Mouse (Mus musculus) hindbrain, postnatal 0 days (tissue): ENCODE measurements at regions not wholly inside any gene's neighbourhood (a gene's known extent, or its start where the extent isn't known, plus 50 kb on each side); places are given as distances from the start of the nearest gene placed in this dataset.
A peak's percentile ranks its signal among the peaks of the same experiment; 100 is the strongest.
"Not testable (repeated sequence)": the region's sequence is repeated elsewhere in the genome, so short reads cannot be mapped to it uniquely, and the experiment has no call there.

Experiments used
- ATAC-seq: fragments of 200-750 bp; cut with Nextera tagmentation; 2 replicates; pipeline ENCODE4 v1.8.0; 2017; ENCODE audit warnings: mild to moderate bottlenecking, moderate TSS enrichment, moderate library complexity
- DNase-seq: peaks from one replicate; pipeline ENCODE4 v3.0.0-alpha.2; 2015; ENCODE audit warnings: low spot score
- H3K27ac ChIP-seq: fragments of 300-500 bp; sonication (generic); 2 replicates; pipeline ENCODE4 v1.5.1; 2014; ENCODE audit warnings: mild to moderate bottlenecking
- H3K27me3 ChIP-seq: fragments of 300-500 bp; sonication (generic); 2 replicates; pipeline ENCODE4 v1.6.1; 2014; ENCODE audit warnings: low read length, mixed read lengths; ENCODE audit not compliant: insufficient read depth
- H3K36me3 ChIP-seq: fragments of 300-500 bp; sonication (generic); 2 replicates; pipeline ENCODE4 v1.6.1; 2014; ENCODE audit warnings: low read length, mixed read lengths; ENCODE audit not compliant: insufficient read depth
- H3K4me1 ChIP-seq: fragments of 300-500 bp; sonication (generic); 2 replicates; pipeline ENCODE4 v1.6.1; 2014; ENCODE audit warnings: antibody characterized with exemption, low read length, mixed read lengths; ENCODE audit not compliant: insufficient read depth
- H3K4me2 ChIP-seq: fragments of 300-500 bp; sonication (generic); 2 replicates; pipeline ENCODE4 v1.6.1; 2014; ENCODE audit warnings: low read depth, mild to moderate bottlenecking, low read length, moderate library complexity, mixed read lengths
- H3K4me3 ChIP-seq: fragments of 300-500 bp; sonication (generic); 2 replicates; pipeline ENCODE4 v1.5.1; 2014; ENCODE audit warnings: low read length
- H3K9ac ChIP-seq: fragments of 300-500 bp; sonication (generic); replicated peaks from 2 replicates; pipeline ENCODE4 v1.6.1; 2014; ENCODE audit warnings: mild to moderate bottlenecking, low read length, moderate library complexity, mixed read lengths
- H3K9me3 ChIP-seq: fragments of 300-500 bp; sonication (generic); 2 replicates; pipeline ENCODE4 v1.6.1; 2016; ENCODE audit warnings: low read length, mixed read lengths
- CTCF ChIP-seq: IDR thresholded peaks from 2 replicates; pipeline ENCODE4 v1.5.1; 2016; ENCODE audit warnings: antibody characterized with exemption, control low read depth, low read depth
- WGBS: fragments of 180-500 bp; shearing (Covaris S2); extraction: QIAGEN DNeasy Blood & Tissue Kit; methylation state at CpG from one replicate; pipeline ENCODE4 v1.1.7; 2014; 5-methylcytosine and 5-hydroxymethylcytosine counted together

DNA sequence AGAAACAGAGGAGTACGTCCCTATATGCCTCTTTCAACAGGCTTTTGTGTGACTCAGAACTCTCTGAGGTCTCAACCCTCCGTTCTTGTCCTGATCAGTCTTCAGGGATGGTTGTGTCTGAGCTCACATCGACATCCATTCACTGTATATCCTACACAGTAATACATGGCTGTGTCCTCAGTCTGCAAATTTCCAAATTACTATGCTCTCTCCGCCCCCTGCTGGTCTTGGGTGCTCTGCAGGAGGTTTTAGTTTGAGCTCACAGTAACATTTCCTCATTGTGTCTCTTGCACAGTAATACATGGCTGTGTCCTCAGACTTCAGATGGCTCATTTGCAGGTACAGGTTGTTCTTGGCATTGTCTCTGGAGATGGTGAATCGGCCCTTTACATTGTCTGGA is 53.5 kb downstream of the Adam6a start:
- not testable (repeated sequence) for H3K9me3 ChIP-seq, DNase-seq, H3K9ac ChIP-seq, ATAC-seq, H3K36me3 ChIP-seq, H3K27me3 ChIP-seq, H3K4me1 ChIP-seq, H3K27ac ChIP-seq, H3K4me3 ChIP-seq, H3K4me2 ChIP-seq
- 83% methylated on average over 5 of the region's 5 CpGs for WGBS

- peak; percentile 2 for DNase-seq
- Histone ChIP-seq H3K9me3 (no peaks in the 10 kb centered on the region), H3K9ac (no peak overlapping the region), H3K4me3 (no peak overlapping the region), H3K36me3 (no peaks in the 10 kb centered on the region), H3K4me2 (no peak overlapping the region), H3K4me1 (no peaks in the 10 kb centered on the region), H3K27ac (no peak overlapping the region), H3K27me3 (no peaks in the 10 kb centered on the region)
- TF ChIP-seq CTCF = peak; percentile 37
- no peak for ATAC-seq
- 44% methylated on average over 4 of the region's 4 CpGs for WGBS
These were observed 67.2 kb downstream of the Adam6a start for GRCm38 (mm10) chr12:113610924-113611323.

DNA sequence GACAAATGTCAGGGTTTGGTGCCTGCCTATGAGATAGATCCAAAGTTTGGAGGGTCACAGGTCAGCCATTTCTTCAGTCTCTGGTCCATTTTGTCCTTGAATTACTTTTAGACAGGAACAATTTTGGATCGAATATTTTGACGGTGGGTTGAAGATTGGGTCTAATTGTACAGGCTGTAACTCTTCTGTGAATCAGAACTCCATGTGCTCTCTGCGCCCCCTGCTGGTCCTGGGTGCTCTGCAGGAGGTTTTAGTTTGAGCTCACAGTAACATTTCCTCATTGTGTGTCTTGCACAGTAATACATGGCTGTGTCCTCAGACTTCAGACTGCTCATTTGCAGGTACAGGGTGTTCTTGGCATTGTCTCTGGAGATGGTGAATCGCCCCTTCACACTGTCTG is 81.5 kb downstream of the Adam6a start:
- not testable (repeated sequence) for H3K27ac ChIP-seq, H3K9ac ChIP-seq, H3K4me1 ChIP-seq, H3K4me3 ChIP-seq, DNase-seq, H3K4me2 ChIP-seq, ATAC-seq, H3K36me3 ChIP-seq, H3K9me3 ChIP-seq, H3K27me3 ChIP-seq
- 53% methylated on average over 4 of the region's 4 CpGs for WGBS

- not testable (repeated sequence) for ATAC-seq, H3K27ac ChIP-seq, H3K4me2 ChIP-seq, H3K36me3 ChIP-seq, H3K9ac ChIP-seq, H3K4me1 ChIP-seq, H3K27me3 ChIP-seq, DNase-seq, H3K9me3 ChIP-seq, H3K4me3 ChIP-seq
- 88% methylated on average over 14 of the region's 14 CpGs for WGBS
These were observed 87.1 kb downstream of the Adam6a start for GRCm38 (mm10) chr12:113630803-113631202.
